Mouse (Mus musculus) layer of hippocampus, adult 2 months (tissue): ENCODE results near the gene Plekha6. TPM values are rescaled to one million over a fixed set of nuclear protein-coding genes. Genes with fewer than 3 reads are reported as not detected.
A peak's percentile ranks its signal among the peaks of the same experiment; 100 is the strongest.

Experiments
- DNase-seq, 2 experiments: peaks; one replicate each; pipeline ENCODE4 v3.0.0; 2022; ENCODE audit warnings: low spot score in 2 of 2
- H3K27ac ChIP-seq: fragments of 200-600 bp; 2 replicates; pipeline ENCODE4 v1.8.1; 2022
- H3K4me3 ChIP-seq: fragments of 200-600 bp; 2 replicates; pipeline ENCODE4 v1.8.1; 2022; ENCODE audit warnings: mild to moderate bottlenecking
- CTCF ChIP-seq: fragments of 200-600 bp; conservative IDR thresholded peaks from 2 replicates; pipeline ENCODE4 v1.8.1; 2022; ENCODE audit warnings: antibody characterized with exemption, mild to moderate bottlenecking, moderate library complexity
- total RNA-seq, 2 experiments: library from RNA; stranded (reverse); gene quantifications; 2 replicates each; pipeline ENCODE4 v1.2.3; 2021

Plekha6 gene
- total RNA-seq, 2 experiments from 2014 or later = 47.6 to 55.0 TPM

GRCm38 (mm10) chr1:133254226-133254625, 90.2 kb downstream of the Plekha6 start:
- H3K27ac ChIP-seq = no peak overlapping the region
- no peak overlapping the region for H3K4me3 ChIP-seq
- no peak for DNase-seq
- TF ChIP-seq CTCF = no peak

- no peak for TF ChIP-seq CTCF
- Histone ChIP-seq H3K4me3 (no peak overlapping the region), H3K27ac (no peak overlapping the region)
- DNase-seq = no peak
These were observed 91.1 kb downstream of the Plekha6 start for GRCm38 (mm10) chr1:133254856-133255764.

- no peak for TF ChIP-seq CTCF
- H3K4me3 ChIP-seq = no peak overlapping the region
- no peak overlapping the region for H3K27ac ChIP-seq
- no peak for DNase-seq
These were observed 91.8 kb downstream of the Plekha6 start for GRCm38 (mm10) chr1:133255776-133256175.

- Histone ChIP-seq H3K27ac (no peak overlapping the region), H3K4me3 (no peak overlapping the region)
- DNase-seq = no peak
- TF ChIP-seq CTCF = no peak
These were observed 92.3 kb downstream of the Plekha6 start for GRCm38 (mm10) chr1:133256347-133256746.

GRCm38 (mm10) chr1:133258694-133259093, 94.7 kb downstream of the Plekha6 start:
- TF ChIP-seq CTCF = no peak
- DNase-seq = no peak
- H3K4me3 ChIP-seq = no peak overlapping the region
- H3K27ac ChIP-seq = no peak overlapping the region

- no peak for TF ChIP-seq CTCF
- Histone ChIP-seq H3K27ac (no peak overlapping the region), H3K4me3 (no peak overlapping the region)
- DNase-seq = no peak
These were observed 98.6 kb downstream of the Plekha6 start for GRCm38 (mm10) chr1:133262628-133263027.

GRCm38 (mm10) chr1:133263134-133263533, 99.1 kb downstream of the Plekha6 start:
- DNase-seq = no peak
- Histone ChIP-seq H3K27ac (no peak overlapping the region), H3K4me3 (no peak overlapping the region)
- no peak for TF ChIP-seq CTCF

GRCm38 (mm10) chr1:133264367-133264766, 100.4 kb downstream of the Plekha6 start:
- no peak overlapping the region for H3K27ac ChIP-seq
- H3K4me3 ChIP-seq = no peak overlapping the region
- no peak for DNase-seq
- TF ChIP-seq CTCF = no peak

GRCm38 (mm10) chr1:133265114-133265766, 101.2 kb downstream of the Plekha6 start:
- H3K27ac ChIP-seq = no peak overlapping the region
- peak; percentile 49 for TF ChIP-seq CTCF

GRCm38 (mm10) chr1:133267094-133267493, 103.1 kb downstream of the Plekha6 start:
- peak overlapping the region; percentile 47; the same call in 1 of the 2 replicates for H3K27ac ChIP-seq
- no peak for DNase-seq
- no peak overlapping the region for H3K4me3 ChIP-seq
- no peak for TF ChIP-seq CTCF

More at GRCm38 (mm10) chr1:133265114-133265766, 101.2 kb downstream of the Plekha6 start:
- DNase-seq = no peak
- H3K4me3 ChIP-seq = no peak overlapping the region

GRCm38 (mm10) chr1:133267813-133268492, 103.9 kb downstream of the Plekha6 start:
- H3K27ac ChIP-seq = peak overlapping the region; percentile 47
- no peak overlapping the region for H3K4me3 ChIP-seq
- peak; percentile 35 to 48 for DNase-seq
- no peak for TF ChIP-seq CTCF

GRCm38 (mm10) chr1:133268503-133268902, 104.5 kb downstream of the Plekha6 start:
- DNase-seq = no peak
- Histone ChIP-seq H3K27ac (peak overlapping the region; percentile 47), H3K4me3 (no peak overlapping the region)
- TF ChIP-seq CTCF = peak; percentile 60

GRCm38 (mm10) chr1:133270336-133270735, 106.3 kb downstream of the Plekha6 start:
- no peak overlapping the region for H3K27ac ChIP-seq
- no peak overlapping the region for H3K4me3 ChIP-seq
- DNase-seq = no peak
- no peak for TF ChIP-seq CTCF
